Mouse (Mus musculus) brain, embryonic 14.5 days (tissue): ENCODE results near the gene Prdm16.

Experiments
- CTCF ChIP-seq: fragments of 200-500 bp; IDR thresholded peaks from 2 replicates; pipeline ENCODE4 v1.5.1; 2012; ENCODE audit warnings: inconsistent platforms, mild to moderate bottlenecking, moderate library complexity, borderline replicate concordance; ENCODE audit not compliant: insufficient read depth, insufficient read length; ENCODE audit errors: extremely low read depth
- POLR2A ChIP-seq: fragments of 200-500 bp; IDR thresholded peaks from 2 replicates; pipeline ENCODE4 v1.6.1; 2012; ENCODE audit warnings: mild to moderate bottlenecking, inconsistent platforms, borderline replicate concordance; ENCODE audit not compliant: poor library complexity, insufficient read depth, insufficient read length, severe bottlenecking; ENCODE audit errors: extremely low read depth

- TF ChIP-seq CTCF = no peak
- no peak for TF ChIP-seq POLR2A
These were observed 235.3 kb downstream of the Prdm16 start for GRCm38 (mm10) chr4:154401379-154401778.
